Mouse (Mus musculus) ES-Bruce4 (cell line): ENCODE measurements around the gene Kdm5b.

ENCODE experiments used
- CTCF ChIP-seq: IDR thresholded peaks from one replicate; pipeline ENCODE4 v1.8.1; 2011; ENCODE audit warnings: low read depth, low read length
- EP300 ChIP-seq: IDR thresholded peaks from 2 replicates; pipeline ENCODE4 v1.6.1; 2011; ENCODE audit warnings: low read depth, low read length; ENCODE audit not compliant: insufficient read depth
- POLR2A ChIP-seq: IDR thresholded peaks from one replicate; pipeline ENCODE4 v1.8.1; 2011; ENCODE audit warnings: low read length; ENCODE audit not compliant: insufficient read depth

- TF ChIP-seq CTCF (no peak), EP300 (no peak), POLR2A (no peak)
Measured at GRCm38 (mm10) chr1:134651851-134652398, 92.0 kb downstream of the Kdm5b start.
